Mouse (Mus musculus) bone marrow macrophage, adult 2 months (primary cell): ENCODE data around the gene Cdcp2. TPM values are rescaled to one million over a fixed set of nuclear protein-coding genes. Genes with fewer than 3 reads are reported as not detected.

ENCODE experiments used
- H3K27ac ChIP-seq: 2 replicates; pipeline ENCODE4 v1.5.1; 2012; ENCODE audit warnings: low read depth, low read length; ENCODE audit not compliant: insufficient read depth
- H3K4me1 ChIP-seq: 2 replicates; pipeline ENCODE4 v1.6.1; 2012; ENCODE audit warnings: low read length; ENCODE audit not compliant: control insufficient read depth, insufficient read depth
- H3K4me3 ChIP-seq: 2 replicates; pipeline ENCODE4 v1.5.1; 2012; ENCODE audit warnings: mild to moderate bottlenecking, low read length, moderate library complexity; ENCODE audit not compliant: insufficient read depth
- CTCF ChIP-seq: IDR thresholded peaks from 2 replicates; pipeline ENCODE4 v1.5.1; 2012; ENCODE audit warnings: low read depth, mild to moderate bottlenecking, low read length, moderate library complexity
- POLR2A ChIP-seq: IDR thresholded peaks from 2 replicates; pipeline ENCODE4 v1.6.1; 2012; ENCODE audit warnings: mild to moderate bottlenecking, low read depth, low read length, borderline replicate concordance
- polyA plus RNA-seq: library from polyadenylated mRNA; stranded (reverse); fragments of >200 nt; gene quantifications from 2 replicates; pipeline ENCODE4 v1.2.4, GENCODE M21; 2012; ENCODE audit not compliant: missing spikeins, insufficient read depth, insufficient read length

Gene Cdcp2
- polyA plus RNA-seq, result not detected in 2 replicates

GRCm38 (mm10) chr4:107096841-107097373, at the start of gene Cdcp2:
TSS of gene Cdcp2 (plus strand) at chr4:107096891.
- Histone ChIP-seq H3K4me3 (no peak within 1 kb of the TSS), H3K4me1 (peaks cover 6% of the 10 kb centered on the region; the same call in 1 of the 2 replicates), H3K27ac (no peak within 1 kb of the TSS)
- no peak for TF ChIP-seq POLR2A
- no peak for TF ChIP-seq CTCF

- TF ChIP-seq POLR2A, result no peak
- TF ChIP-seq CTCF, result no peak
- no peak overlapping the region for H3K27ac ChIP-seq
- H3K4me3 ChIP-seq, result no peak overlapping the region
- H3K4me1 ChIP-seq, result no peaks in the 10 kb centered on the region
These were observed 48.9 kb upstream of the Cdcp2 start for GRCm38 (mm10) chr4:107047806-107048205.

- no peak for TF ChIP-seq POLR2A
- no peak for TF ChIP-seq CTCF
- H3K4me1 ChIP-seq, result no peaks in the 10 kb centered on the region
- no peak overlapping the region for H3K4me3 ChIP-seq
- no peak overlapping the region for H3K27ac ChIP-seq
These were observed 48.0 kb upstream of the Cdcp2 start for GRCm38 (mm10) chr4:107048568-107049162.

GRCm38 (mm10) chr4:107051889-107052288, 44.8 kb upstream of the Cdcp2 start:
- no peak overlapping the region for H3K27ac ChIP-seq

GRCm38 (mm10) chr4:107052962-107053553, 43.6 kb upstream of the Cdcp2 start:
- no peak overlapping the region for H3K4me3 ChIP-seq
- no peak overlapping the region for H3K27ac ChIP-seq
- H3K4me1 ChIP-seq, result peaks cover 8% of the 10 kb centered on the region
- TF ChIP-seq POLR2A (no peak), CTCF (no peak)

More at GRCm38 (mm10) chr4:107051889-107052288, 44.8 kb upstream of the Cdcp2 start:
- TF ChIP-seq POLR2A (no peak), CTCF (no peak)
- Histone ChIP-seq H3K4me3 (no peak overlapping the region), H3K4me1 (peaks cover 8% of the 10 kb centered on the region)

- TF ChIP-seq CTCF, result no peak
- TF ChIP-seq POLR2A, result no peak
- peaks cover 13% of the 10 kb centered on the region for H3K4me1 ChIP-seq
- H3K27ac ChIP-seq, result no peak overlapping the region
- no peak overlapping the region for H3K4me3 ChIP-seq
These were observed 40.6 kb upstream of the Cdcp2 start for GRCm38 (mm10) chr4:107056088-107056487.

- Histone ChIP-seq H3K4me3 (no peak overlapping the region), H3K4me1 (peaks cover 13% of the 10 kb centered on the region), H3K27ac (no peak overlapping the region)
- TF ChIP-seq CTCF, result no peak
- TF ChIP-seq POLR2A, result no peak
These were observed 38.3 kb upstream of the Cdcp2 start for GRCm38 (mm10) chr4:107058346-107058745.

- Histone ChIP-seq H3K4me3 (no peak overlapping the region), H3K4me1 (peaks cover 13% of the 10 kb centered on the region), H3K27ac (no peak overlapping the region)
- TF ChIP-seq CTCF (no peak), POLR2A (no peak)
These were observed 37.9 kb upstream of the Cdcp2 start for GRCm38 (mm10) chr4:107058781-107059180.

GRCm38 (mm10) chr4:107061560-107061959, 35.1 kb upstream of the Cdcp2 start:
- TF ChIP-seq CTCF (no peak), POLR2A (no peak)
- peaks cover 11% of the 10 kb centered on the region for H3K4me1 ChIP-seq
- no peak overlapping the region for H3K27ac ChIP-seq
- H3K4me3 ChIP-seq, result no peak overlapping the region

- Histone ChIP-seq H3K4me1 (peaks cover 14% of the 10 kb centered on the region), H3K27ac (no peak overlapping the region), H3K4me3 (no peak overlapping the region)
- TF ChIP-seq POLR2A, result no peak
- no peak for TF ChIP-seq CTCF
These were observed 33.5 kb upstream of the Cdcp2 start for GRCm38 (mm10) chr4:107063214-107063613.
